Mouse (Mus musculus): Measurements from ENCODE around the gene Bri3. TPM values are rescaled to one million over a fixed set of nuclear protein-coding genes. Genes with fewer than 3 reads are reported as not detected.

Bri3 gene
- polyA plus RNA-seq, 1 experiment from 2014 or later: 144 TPM

GRCm38 (mm10) chr5:144256888-144257287 lies 12.7 kb downstream of the Bri3 start:
- Histone ChIP-seq H3K4me2 (ENCODE audit: low read depth, low read length) (peak overlapping the region; percentile 78), H3K9me3 (replicated peaks; ENCODE audit: control insufficient read depth, low read length) (no peaks in the 10 kb centered on the region), H3K27ac (ENCODE audit: low read length) (peak overlapping the region; percentile 98), H3K36me3 (ENCODE audit: control insufficient read depth, insufficient read depth) (no peaks in the 10 kb centered on the region), H3K4me1 (ENCODE audit: control insufficient read depth, insufficient read depth, low read length) (peaks cover 55% of the 10 kb centered on the region), H3K27me3 (ENCODE audit: control insufficient read depth, insufficient read depth, low read length) (no peaks in the 10 kb centered on the region), H3K4me3 (ENCODE audit: low read length) (peak overlapping the region; percentile 92), H3K9ac (ENCODE audit: low read length) (peak overlapping the region; percentile 99)
- 26% methylated on average over 1 of the region's 1 CpGs for WGBS
- no peak for ATAC-seq (replicated peaks; ENCODE audit: extremely low read depth, insufficient read depth, low FRiP score)

GRCm38 (mm10) chr5:144257451-144258110 lies 13.3 kb downstream of the Bri3 start:
- no peak for ATAC-seq (replicated peaks; ENCODE audit: extremely low read depth, insufficient read depth, low FRiP score)
- peak overlapping the region; percentile 92 for H3K4me3 ChIP-seq (ENCODE audit: low read length)
- no peaks in the 10 kb centered on the region for H3K9me3 ChIP-seq (replicated peaks; ENCODE audit: control insufficient read depth, low read length)
- H3K27ac ChIP-seq (ENCODE audit: low read length): peak overlapping the region; percentile 98
- H3K36me3 ChIP-seq (ENCODE audit: control insufficient read depth, insufficient read depth): no peaks in the 10 kb centered on the region
- peak overlapping the region; percentile 99 for H3K9ac ChIP-seq (ENCODE audit: low read length)
- peaks cover 60% of the 10 kb centered on the region for H3K4me1 ChIP-seq (ENCODE audit: control insufficient read depth, insufficient read depth, low read length)
- WGBS: 56% methylated on average over 3 of the region's 3 CpGs
- peak overlapping the region; percentile 78 for H3K4me2 ChIP-seq (ENCODE audit: low read depth, low read length)
- H3K27me3 ChIP-seq (ENCODE audit: control insufficient read depth, insufficient read depth, low read length): no peaks in the 10 kb centered on the region

GRCm38 (mm10) chr5:144258131-144258611 lies 13.9 kb downstream of the Bri3 start:
- peak overlapping the region; percentile 78 for H3K4me2 ChIP-seq (ENCODE audit: low read depth, low read length)
- peak overlapping the region; percentile 99 for H3K9ac ChIP-seq (ENCODE audit: low read length)
- H3K27ac ChIP-seq (ENCODE audit: low read length): peak overlapping the region; percentile 98
- 15% methylated on average over 14 of the region's 14 CpGs for WGBS
- no peaks in the 10 kb centered on the region for H3K36me3 ChIP-seq (ENCODE audit: control insufficient read depth, insufficient read depth)
- peaks cover 64% of the 10 kb centered on the region for H3K4me1 ChIP-seq (ENCODE audit: control insufficient read depth, insufficient read depth, low read length)
- peak overlapping the region; percentile 92 for H3K4me3 ChIP-seq (ENCODE audit: low read length)
- peak; percentile 41 for ATAC-seq (replicated peaks; ENCODE audit: extremely low read depth, insufficient read depth, low FRiP score)
- no peaks in the 10 kb centered on the region for H3K27me3 ChIP-seq (ENCODE audit: control insufficient read depth, insufficient read depth, low read length)
- no peaks in the 10 kb centered on the region for H3K9me3 ChIP-seq (replicated peaks; ENCODE audit: control insufficient read depth, low read length)

DNA sequence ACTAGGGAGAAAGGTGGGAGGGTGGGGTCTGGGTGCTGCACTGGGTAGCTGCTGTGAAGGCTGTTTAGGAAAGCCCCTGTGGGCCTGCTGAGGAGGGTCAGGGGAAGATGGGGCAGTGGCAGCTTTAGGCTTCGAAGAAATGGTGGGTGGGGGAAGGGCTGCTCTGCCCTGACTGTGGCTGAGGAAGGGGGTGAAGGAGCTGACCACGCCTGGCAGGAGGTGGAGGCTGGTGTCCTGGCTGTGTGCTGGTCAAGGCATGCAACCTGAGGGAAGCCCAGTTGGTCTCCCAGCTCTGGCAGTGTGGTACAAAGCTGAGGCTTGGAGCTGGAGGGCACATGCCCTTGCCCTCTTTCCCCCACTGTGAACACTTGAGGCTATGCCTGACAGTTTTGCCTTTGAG lies 14.4 kb downstream of the Bri3 start:
- H3K27ac ChIP-seq (ENCODE audit: low read length): peak overlapping the region; percentile 98
- H3K4me3 ChIP-seq (ENCODE audit: low read length): peak overlapping the region; percentile 92
- 13% methylated on average over 2 of the region's 2 CpGs for WGBS
- H3K9ac ChIP-seq (ENCODE audit: low read length): peak overlapping the region; percentile 99
- H3K36me3 ChIP-seq (ENCODE audit: control insufficient read depth, insufficient read depth): no peaks in the 10 kb centered on the region
- no peaks in the 10 kb centered on the region for H3K27me3 ChIP-seq (ENCODE audit: control insufficient read depth, insufficient read depth, low read length)
- no peak for ATAC-seq (replicated peaks; ENCODE audit: extremely low read depth, insufficient read depth, low FRiP score)
- H3K4me1 ChIP-seq (ENCODE audit: control insufficient read depth, insufficient read depth, low read length): peaks cover 65% of the 10 kb centered on the region
- H3K4me2 ChIP-seq (ENCODE audit: low read depth, low read length): peak overlapping the region; percentile 78
- no peaks in the 10 kb centered on the region for H3K9me3 ChIP-seq (replicated peaks; ENCODE audit: control insufficient read depth, low read length)

DNA sequence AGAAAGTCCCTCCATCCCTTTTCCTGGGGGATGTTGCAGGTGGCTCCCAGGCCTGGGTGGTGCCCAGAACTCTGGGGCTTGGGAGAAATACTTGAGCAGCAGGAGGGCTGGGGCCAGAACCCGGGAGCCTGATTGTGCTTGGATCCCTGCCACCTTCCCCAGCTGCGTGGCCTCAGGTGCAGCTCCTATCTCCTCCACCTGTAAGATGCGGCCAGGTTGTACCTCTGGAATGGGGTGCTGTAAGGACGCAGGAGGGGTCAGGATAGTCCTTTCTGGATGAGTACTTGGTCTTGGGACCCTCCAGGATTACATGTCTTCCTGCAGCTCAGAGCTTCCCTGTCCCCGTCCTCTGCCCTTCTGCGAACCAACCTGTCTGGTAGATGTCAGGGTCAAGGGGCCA lies 15.0 kb downstream of the Bri3 start:
- Histone ChIP-seq H3K36me3 (ENCODE audit: control insufficient read depth, insufficient read depth) (no peaks in the 10 kb centered on the region), H3K27ac (ENCODE audit: low read length) (peak overlapping the region; percentile 98; the same call in 1 of the 2 replicates), H3K4me1 (ENCODE audit: control insufficient read depth, insufficient read depth, low read length) (peaks cover 65% of the 10 kb centered on the region)

DNA sequence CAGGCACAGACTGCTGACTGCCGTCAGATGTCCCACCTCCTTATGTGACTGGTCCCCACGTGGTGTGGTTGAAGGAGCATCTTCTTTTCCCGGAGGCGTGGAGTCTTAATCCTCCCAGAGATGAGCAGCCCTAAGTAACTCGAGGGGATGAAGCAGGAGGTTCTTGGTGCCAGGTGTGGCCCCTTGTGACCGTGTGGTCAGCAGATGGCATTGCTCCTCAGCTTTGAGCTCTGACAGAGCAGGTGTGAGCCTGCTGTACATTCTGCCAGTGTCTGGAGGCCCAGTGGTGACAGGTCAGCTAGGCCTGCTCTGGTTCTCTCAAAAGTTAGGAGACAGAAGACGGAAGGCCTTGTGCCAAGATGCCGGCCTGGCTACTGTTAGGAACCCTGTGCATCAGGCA lies 16.2 kb downstream of the Bri3 start:
- no peak overlapping the region for H3K27ac ChIP-seq (ENCODE audit: low read length)
- WGBS: 81% methylated on average over 8 of the region's 8 CpGs
- H3K4me2 ChIP-seq (ENCODE audit: low read depth, low read length): no peak overlapping the region
- no peaks in the 10 kb centered on the region for H3K27me3 ChIP-seq (ENCODE audit: control insufficient read depth, insufficient read depth, low read length)
- peaks cover 8% of the 10 kb centered on the region; the same call in 1 of the 2 replicates for H3K36me3 ChIP-seq (ENCODE audit: control insufficient read depth, insufficient read depth)
- H3K4me3 ChIP-seq (ENCODE audit: low read length): no peak overlapping the region
- H3K9ac ChIP-seq (ENCODE audit: low read length): no peak overlapping the region
- H3K4me1 ChIP-seq (ENCODE audit: control insufficient read depth, insufficient read depth, low read length): peaks cover 62% of the 10 kb centered on the region
- ATAC-seq (replicated peaks; ENCODE audit: extremely low read depth, insufficient read depth, low FRiP score): no peak
- no peaks in the 10 kb centered on the region for H3K9me3 ChIP-seq (replicated peaks; ENCODE audit: control insufficient read depth, low read length)

More for the DNA sequence above, 15.0 kb downstream of the Bri3 start:
- 65% methylated on average over 6 of the region's 6 CpGs for WGBS
- no peak for ATAC-seq (replicated peaks; ENCODE audit: extremely low read depth, insufficient read depth, low FRiP score)
- Histone ChIP-seq H3K4me2 (ENCODE audit: low read depth, low read length) (peak overlapping the region; percentile 78), H3K9ac (ENCODE audit: low read length) (peak overlapping the region; percentile 99), H3K9me3 (replicated peaks; ENCODE audit: control insufficient read depth, low read length) (no peaks in the 10 kb centered on the region), H3K4me3 (ENCODE audit: low read length) (peak overlapping the region; percentile 92), H3K27me3 (ENCODE audit: control insufficient read depth, insufficient read depth, low read length) (no peaks in the 10 kb centered on the region)

- 74% methylated on average over 9 of the region's 9 CpGs for WGBS
- Histone ChIP-seq H3K9me3 (replicated peaks; ENCODE audit: control insufficient read depth, low read length) (no peaks in the 10 kb centered on the region), H3K9ac (ENCODE audit: low read length) (no peak overlapping the region), H3K4me1 (ENCODE audit: control insufficient read depth, insufficient read depth, low read length) (peaks cover 62% of the 10 kb centered on the region), H3K4me3 (ENCODE audit: low read length) (no peak overlapping the region), H3K36me3 (ENCODE audit: control insufficient read depth, insufficient read depth) (peaks cover 11% of the 10 kb centered on the region), H3K4me2 (ENCODE audit: low read depth, low read length) (no peak overlapping the region), H3K27me3 (ENCODE audit: control insufficient read depth, insufficient read depth, low read length) (no peaks in the 10 kb centered on the region), H3K27ac (ENCODE audit: low read length) (no peak overlapping the region)
- ATAC-seq (replicated peaks; ENCODE audit: extremely low read depth, insufficient read depth, low FRiP score): no peak
These were observed 17.1 kb downstream of the Bri3 start for GRCm38 (mm10) chr5:144261309-144261708.

- Histone ChIP-seq H3K4me2 (ENCODE audit: low read depth, low read length) (no peak overlapping the region), H3K9me3 (replicated peaks; ENCODE audit: control insufficient read depth, low read length) (no peaks in the 10 kb centered on the region), H3K27me3 (ENCODE audit: control insufficient read depth, insufficient read depth, low read length) (no peaks in the 10 kb centered on the region), H3K27ac (ENCODE audit: low read length) (no peak overlapping the region), H3K36me3 (ENCODE audit: control insufficient read depth, insufficient read depth) (peaks cover 14% of the 10 kb centered on the region), H3K4me3 (ENCODE audit: low read length) (no peak overlapping the region), H3K9ac (ENCODE audit: low read length) (no peak overlapping the region), H3K4me1 (ENCODE audit: control insufficient read depth, insufficient read depth, low read length) (peaks cover 64% of the 10 kb centered on the region)
- WGBS: 82% methylated on average over 5 of the region's 5 CpGs
- no peak for ATAC-seq (replicated peaks; ENCODE audit: extremely low read depth, insufficient read depth, low FRiP score)
These were observed 17.6 kb downstream of the Bri3 start for GRCm38 (mm10) chr5:144261829-144262228.

GRCm38 (mm10) chr5:144263082-144263481 lies 18.8 kb downstream of the Bri3 start:
- Histone ChIP-seq H3K27me3 (ENCODE audit: control insufficient read depth, insufficient read depth, low read length) (no peaks in the 10 kb centered on the region), H3K9me3 (replicated peaks; ENCODE audit: control insufficient read depth, low read length) (no peaks in the 10 kb centered on the region), H3K4me1 (ENCODE audit: control insufficient read depth, insufficient read depth, low read length) (peaks cover 64% of the 10 kb centered on the region), H3K4me2 (ENCODE audit: low read depth, low read length) (no peak overlapping the region), H3K9ac (ENCODE audit: low read length) (no peak overlapping the region), H3K36me3 (ENCODE audit: control insufficient read depth, insufficient read depth) (peaks cover 14% of the 10 kb centered on the region), H3K4me3 (ENCODE audit: low read length) (no peak overlapping the region), H3K27ac (ENCODE audit: low read length) (0 out of 2 replicates have a peak overlapping the region, but pooled peaks have one; percentile 2)
- ATAC-seq (replicated peaks; ENCODE audit: extremely low read depth, insufficient read depth, low FRiP score): no peak
- WGBS: 41% methylated on average over 9 of the region's 9 CpGs

All from heart, embryonic 16.5 days (tissue).